Mouse (Mus musculus) midbrain, embryonic 10.5 days (tissue): ENCODE results near the gene Ivd. TPM values are rescaled to one million over a fixed set of nuclear protein-coding genes. Genes with fewer than 3 reads are reported as not detected.

Source experiments
- DNase-seq: peaks from one replicate; pipeline ENCODE4 v3.0.0-alpha.2; 2017; ENCODE audit warnings: low spot score
- H3K27ac ChIP-seq: fragments of 300-500 bp; sonication (generic); replicated peaks from 2 replicates; pipeline ENCODE4 v1.5.1; 2016; ENCODE audit warnings: mild to moderate bottlenecking
- H3K27me3 ChIP-seq: fragments of 300-500 bp; sonication (generic); 2 replicates; pipeline ENCODE4 v1.6.1; 2016; ENCODE audit warnings: low read depth, mild to moderate bottlenecking; ENCODE audit not compliant: poor library complexity, severe bottlenecking
- H3K36me3 ChIP-seq: fragments of 300-500 bp; sonication (generic); 2 replicates; pipeline ENCODE4 v1.6.1; 2016; ENCODE audit warnings: mild to moderate bottlenecking, moderate library complexity
- H3K4me1 ChIP-seq: fragments of 300-500 bp; sonication (generic); 2 replicates; pipeline ENCODE4 v1.6.1; 2016
- H3K4me3 ChIP-seq: fragments of 300-500 bp; sonication (generic); 2 replicates; pipeline ENCODE4 v1.5.1; 2016; ENCODE audit warnings: mild to moderate bottlenecking, moderate library complexity
- H3K9me3 ChIP-seq: fragments of 300-500 bp; sonication (generic); replicated peaks from 2 replicates; pipeline ENCODE4 v1.6.1; 2016; ENCODE audit warnings: mild to moderate bottlenecking
- WGBS: fragments of 180-500 bp; shearing (Covaris S2); methylation state at CpG from one replicate; pipeline ENCODE4 v1.1.7; 2016; 5-methylcytosine and 5-hydroxymethylcytosine counted together
- polyA plus RNA-seq: library from polyadenylated mRNA; unstranded; fragments of >200 nt; fragmentation: Nextera tagmentation; extraction: Ambion mirVana; gene quantifications from 2 replicates; pipeline ENCODE4 v1.2.1, GENCODE M21; 2016

Gene Ivd
- polyA plus RNA-seq, 1 experiment from 2014 or later, result 63.3 TPM

GRCm38 (mm10) chr2:118903333-118903741 is 41.6 kb downstream of the Ivd start:
- Histone ChIP-seq H3K9me3 (no peaks in the 10 kb centered on the region), H3K27ac (no peak overlapping the region), H3K27me3 (peaks cover 43% of the 10 kb centered on the region), H3K4me1 (peaks cover 72% of the 10 kb centered on the region), H3K36me3 (no peaks in the 10 kb centered on the region), H3K4me3 (peak overlapping the region; percentile 97)
- DNase-seq, result no peak
- 10% methylated on average over 10 of the region's 10 CpGs for WGBS

- Histone ChIP-seq H3K4me3 (no peak overlapping the region), H3K4me1 (peaks cover 66% of the 10 kb centered on the region), H3K27me3 (peaks cover 21% of the 10 kb centered on the region), H3K36me3 (no peaks in the 10 kb centered on the region), H3K27ac (no peak overlapping the region), H3K9me3 (no peaks in the 10 kb centered on the region)
- no peak for DNase-seq
- WGBS, result 90% methylated on average over 7 of the region's 7 CpGs
Observed at GRCm38 (mm10) chr2:118905433-118906117, 43.8 kb downstream of the Ivd start.

GRCm38 (mm10) chr2:118906118-118906492 is 44.4 kb downstream of the Ivd start:
- Histone ChIP-seq H3K27ac (no peak overlapping the region), H3K4me1 (peaks cover 61% of the 10 kb centered on the region), H3K9me3 (no peaks in the 10 kb centered on the region), H3K27me3 (peaks cover 18% of the 10 kb centered on the region), H3K36me3 (no peaks in the 10 kb centered on the region), H3K4me3 (no peak overlapping the region)
- no peak for DNase-seq
- 78% methylated on average over 5 of the region's 5 CpGs for WGBS

- WGBS, result 89% methylated on average over 3 of the region's 3 CpGs
- H3K9me3 ChIP-seq, result no peaks in the 10 kb centered on the region
- DNase-seq, result no peak
- no peak overlapping the region for H3K4me3 ChIP-seq
- peaks cover 16% of the 10 kb centered on the region for H3K27me3 ChIP-seq
- no peaks in the 10 kb centered on the region for H3K36me3 ChIP-seq
- H3K4me1 ChIP-seq, result peaks cover 63% of the 10 kb centered on the region
- H3K27ac ChIP-seq, result no peak overlapping the region
Observed at GRCm38 (mm10) chr2:118907781-118908180, 46.0 kb downstream of the Ivd start.

GRCm38 (mm10) chr2:118909151-118909550 is 47.4 kb downstream of the Ivd start:
- 26% methylated on average over 1 of the region's 1 CpGs for WGBS

GRCm38 (mm10) chr2:118910605-118911278 is 49.0 kb downstream of the Ivd start:
- Histone ChIP-seq H3K9me3 (no peaks in the 10 kb centered on the region), H3K4me3 (no peak overlapping the region), H3K27ac (no peak overlapping the region), H3K27me3 (no peaks in the 10 kb centered on the region), H3K4me1 (peaks cover 58% of the 10 kb centered on the region), H3K36me3 (peaks cover under 1% of the 10 kb centered on the region; the same call in 1 of the 2 replicates)
- 83% methylated on average over 7 of the region's 7 CpGs for WGBS
- DNase-seq, result no peak

More at GRCm38 (mm10) chr2:118909151-118909550, 47.4 kb downstream of the Ivd start:
- H3K9me3 ChIP-seq, result no peaks in the 10 kb centered on the region
- H3K27me3 ChIP-seq, result peaks cover 2% of the 10 kb centered on the region; the same call in 1 of the 2 replicates
- no peak overlapping the region for H3K27ac ChIP-seq
- H3K4me3 ChIP-seq, result no peak overlapping the region
- peaks cover 63% of the 10 kb centered on the region for H3K4me1 ChIP-seq
- H3K36me3 ChIP-seq, result no peaks in the 10 kb centered on the region
- no peak for DNase-seq

GRCm38 (mm10) chr2:118912706-118913105 is 51.0 kb downstream of the Ivd start:
- H3K27ac ChIP-seq, result no peak overlapping the region
- no peaks in the 10 kb centered on the region for H3K9me3 ChIP-seq
- H3K4me1 ChIP-seq, result peaks cover 55% of the 10 kb centered on the region
- no peak for DNase-seq
- no peak overlapping the region for H3K4me3 ChIP-seq
- peaks cover 20% of the 10 kb centered on the region for H3K36me3 ChIP-seq
- no peaks in the 10 kb centered on the region for H3K27me3 ChIP-seq
- 79% methylated on average over 8 of the region's 8 CpGs for WGBS

- Histone ChIP-seq H3K4me3 (peak overlapping the region; percentile 14; the same call in 1 of the 2 replicates), H3K27ac (peak overlapping the region; percentile 68), H3K36me3 (peaks cover 30% of the 10 kb centered on the region), H3K4me1 (peaks cover 52% of the 10 kb centered on the region), H3K9me3 (no peaks in the 10 kb centered on the region), H3K27me3 (no peaks in the 10 kb centered on the region)
- DNase-seq, result no peak
- 62% methylated on average over 11 of the region's 11 CpGs for WGBS
Observed at GRCm38 (mm10) chr2:118913551-118914276, 52.0 kb downstream of the Ivd start.

GRCm38 (mm10) chr2:118914685-118915084 is 52.9 kb downstream of the Ivd start:
- H3K4me1 ChIP-seq, result peaks cover 43% of the 10 kb centered on the region
- peaks cover 40% of the 10 kb centered on the region for H3K36me3 ChIP-seq
- H3K4me3 ChIP-seq, result no peak overlapping the region
- DNase-seq, result no peak
- H3K27ac ChIP-seq, result peak overlapping the region; percentile 68
- H3K27me3 ChIP-seq, result no peaks in the 10 kb centered on the region
- 44% methylated on average over 8 of the region's 8 CpGs for WGBS
- H3K9me3 ChIP-seq, result no peaks in the 10 kb centered on the region

GRCm38 (mm10) chr2:118916436-118916835 is 54.7 kb downstream of the Ivd start:
- no peak overlapping the region for H3K4me3 ChIP-seq
- 94% methylated on average over 17 of the region's 17 CpGs for WGBS
- H3K27me3 ChIP-seq, result no peaks in the 10 kb centered on the region
- H3K27ac ChIP-seq, result no peak overlapping the region
- H3K4me1 ChIP-seq, result peaks cover 38% of the 10 kb centered on the region
- no peak for DNase-seq
- peaks cover 57% of the 10 kb centered on the region for H3K36me3 ChIP-seq
- H3K9me3 ChIP-seq, result no peaks in the 10 kb centered on the region

GRCm38 (mm10) chr2:118918543-118918942 is 56.8 kb downstream of the Ivd start:
- Histone ChIP-seq H3K9me3 (no peaks in the 10 kb centered on the region), H3K27ac (no peak overlapping the region), H3K27me3 (no peaks in the 10 kb centered on the region), H3K36me3 (peaks cover 78% of the 10 kb centered on the region), H3K4me3 (no peak overlapping the region), H3K4me1 (peaks cover 17% of the 10 kb centered on the region)
- WGBS, result 76% methylated on average over 1 of the region's 1 CpGs
- no peak for DNase-seq

GRCm38 (mm10) chr2:118920428-118920827 is 58.7 kb downstream of the Ivd start:
- no peak for DNase-seq
- H3K9me3 ChIP-seq, result no peaks in the 10 kb centered on the region
- 77% methylated on average over 3 of the region's 3 CpGs for WGBS

More at GRCm38 (mm10) chr2:118920428-118920827, 58.7 kb downstream of the Ivd start:
- H3K27ac ChIP-seq, result no peak overlapping the region
- peaks cover 2% of the 10 kb centered on the region for H3K4me1 ChIP-seq
- H3K27me3 ChIP-seq, result no peaks in the 10 kb centered on the region
- H3K4me3 ChIP-seq, result no peak overlapping the region
- H3K36me3 ChIP-seq, result peaks cover 84% of the 10 kb centered on the region
